Mouse (Mus musculus) heart, postnatal 0 days (tissue): ENCODE data around the gene Tmem274. TPM values are rescaled to one million over a fixed set of nuclear protein-coding genes. Genes with fewer than 3 reads are reported as not detected.

Source experiments
- ATAC-seq: fragments of 200-750 bp; cut with Nextera tagmentation; 2 replicates; pipeline ENCODE4 v1.8.0; 2017; ENCODE audit warnings: low read depth, moderate number of reproducible peaks, moderate library complexity; ENCODE audit not compliant: insufficient read depth
- DNase-seq: peaks from one replicate; pipeline ENCODE4 v3.0.0-alpha.2; 2016; ENCODE audit warnings: low spot score
- H3K27ac ChIP-seq: fragments of 300-500 bp; sonication (generic); 2 replicates; pipeline ENCODE4 v1.5.1; 2014; ENCODE audit warnings: low read depth, mild to moderate bottlenecking
- H3K27me3 ChIP-seq: fragments of 300-500 bp; sonication (generic); 2 replicates; pipeline ENCODE4 v1.6.1; 2014; ENCODE audit warnings: low read length, mixed read lengths; ENCODE audit not compliant: control insufficient read depth, insufficient read depth
- H3K36me3 ChIP-seq: fragments of 300-500 bp; sonication (generic); replicated peaks from 2 replicates; pipeline ENCODE4 v1.6.1; 2014; ENCODE audit warnings: low read length, mixed read lengths; ENCODE audit not compliant: control insufficient read depth, insufficient read depth
- H3K4me1 ChIP-seq: fragments of 300-500 bp; sonication (generic); 2 replicates; pipeline ENCODE4 v1.6.1; 2014; ENCODE audit warnings: antibody characterized with exemption; ENCODE audit not compliant: control insufficient read depth, insufficient read depth
- H3K4me2 ChIP-seq: fragments of 300-500 bp; sonication (generic); 2 replicates; pipeline ENCODE4 v1.6.1; 2014; ENCODE audit warnings: low read depth, mild to moderate bottlenecking, low read length, moderate library complexity
- H3K4me3 ChIP-seq: fragments of 300-500 bp; sonication (generic); 2 replicates; pipeline ENCODE4 v1.5.1; 2014; ENCODE audit warnings: low read depth, low read length
- H3K9ac ChIP-seq: fragments of 300-500 bp; sonication (generic); replicated peaks from 2 replicates; pipeline ENCODE4 v1.6.1; 2014; ENCODE audit warnings: low read depth, low read length, mixed read lengths
- H3K9me3 ChIP-seq: fragments of 300-500 bp; sonication (generic); replicated peaks from 2 replicates; pipeline ENCODE4 v1.6.1; 2016; ENCODE audit warnings: low read length; ENCODE audit not compliant: control insufficient read depth
- CTCF ChIP-seq: IDR thresholded peaks from 2 replicates; pipeline ENCODE4 v1.5.1; 2016; ENCODE audit warnings: antibody characterized with exemption, control low read depth, low read depth
- EP300 ChIP-seq: IDR thresholded peaks from 2 replicates; pipeline ENCODE4 v1.6.1; 2016; ENCODE audit warnings: antibody characterized with exemption, low read depth
- WGBS: fragments of 180-500 bp; shearing (Covaris S2); extraction: QIAGEN DNeasy Blood & Tissue Kit; methylation state at CpG from one replicate; pipeline ENCODE4 v1.1.7; 2014; 5-methylcytosine and 5-hydroxymethylcytosine counted together
- polyA plus RNA-seq: library from polyadenylated mRNA; unstranded; fragments of >200 nt; fragmentation: Nextera tagmentation; extraction: Ambion mirVana; gene quantifications from 2 replicates; pipeline ENCODE4 v1.2.1, GENCODE M21; 2015
- total RNA-seq: library from RNA; depleted of rRNA; stranded (reverse); fragments of >200 nt; gene quantifications from 2 replicates; pipeline ENCODE4 v1.2.3, GENCODE M21; 2014; ENCODE audit warnings: low replicate concordance; rRNA removed

The Tmem274 gene
- total and polyA plus RNA-seq, 2 experiments from 2014 or later, result 0.19 TPM; not detected in 1

DNA sequence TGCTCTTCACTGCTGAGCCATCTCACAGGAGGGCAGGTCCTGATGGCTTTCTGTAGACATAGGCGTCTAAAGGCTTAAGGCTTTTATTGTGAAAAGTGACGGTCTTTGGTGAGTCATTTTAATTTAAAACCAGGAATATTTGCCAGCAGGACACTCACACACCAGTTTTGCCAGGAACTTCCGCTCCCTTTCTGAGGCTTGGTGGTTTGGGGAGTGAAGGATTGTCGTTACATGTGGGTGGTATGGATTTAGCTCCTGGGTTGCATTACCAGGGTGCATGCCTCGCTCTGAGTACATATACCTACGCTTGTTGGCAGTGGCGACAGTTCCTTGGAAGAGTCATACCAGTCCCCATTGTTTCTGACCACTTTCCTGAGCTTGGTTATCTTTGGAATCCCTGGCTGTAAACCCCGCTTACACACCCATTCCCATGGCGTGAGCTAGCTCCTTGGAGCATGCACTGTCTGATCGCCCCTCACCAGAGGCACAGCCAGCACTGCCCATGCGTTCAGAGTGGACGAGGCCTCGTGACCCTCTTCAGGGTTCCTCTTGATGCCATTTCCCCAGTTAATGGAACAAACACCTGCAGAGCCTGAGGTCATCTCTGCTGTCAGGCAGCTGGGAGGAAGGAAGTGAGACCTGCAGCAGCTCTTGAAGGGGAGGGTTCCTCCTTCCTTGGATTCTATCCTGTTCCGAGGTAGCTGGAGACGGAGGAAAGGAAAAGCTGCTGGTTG, 50.6 kb downstream of the Tmem274 start:
- H3K9ac ChIP-seq, result no peak overlapping the region
- TF ChIP-seq EP300 (0 out of 2 replicates have a peak, but pooled peaks have one; percentile 65), CTCF (no peak)
- H3K4me3 ChIP-seq, result no peak overlapping the region
- no peak overlapping the region for H3K4me2 ChIP-seq
- no peaks in the 10 kb centered on the region for H3K36me3 ChIP-seq
- DNase-seq (no peak), ATAC-seq (0 out of 2 replicates have a peak, but pooled peaks have one; percentile 12)
- 64% methylated on average over 15 of the region's 15 CpGs for WGBS
- peaks cover 44% of the 10 kb centered on the region for H3K4me1 ChIP-seq
- peak overlapping the region; percentile 71 for H3K27ac ChIP-seq
- H3K27me3 ChIP-seq, result no peaks in the 10 kb centered on the region
- H3K9me3 ChIP-seq, result no peaks in the 10 kb centered on the region

DNA sequence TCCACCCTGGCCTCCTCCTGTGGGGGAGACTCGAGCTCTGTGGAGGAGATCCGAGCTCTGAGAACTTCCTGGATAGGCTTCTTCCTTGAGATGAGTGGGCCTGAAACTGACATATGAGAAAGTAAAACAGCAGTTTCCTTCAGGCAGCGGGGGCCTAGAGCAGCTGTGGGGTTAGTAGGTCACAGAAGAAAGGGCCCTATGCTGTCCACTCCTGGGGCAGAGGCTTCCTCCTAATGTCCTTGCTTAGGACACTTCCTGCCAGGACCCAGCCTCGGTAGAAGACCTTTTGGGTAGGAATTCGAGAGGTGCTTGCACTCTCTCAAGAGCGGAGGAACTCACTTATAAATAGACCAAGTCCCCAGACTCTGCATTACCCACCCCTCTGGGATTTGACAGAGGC, 52.5 kb downstream of the Tmem274 start:
- 44% methylated on average over 6 of the region's 6 CpGs for WGBS
- peak; percentile 25; the same call in 1 of the 2 replicates for ATAC-seq
- no peak for TF ChIP-seq CTCF
- no peak for TF ChIP-seq EP300
- DNase-seq, result no peak
- Histone ChIP-seq H3K4me1 (peaks cover 32% of the 10 kb centered on the region), H3K9me3 (no peaks in the 10 kb centered on the region), H3K27ac (peak overlapping the region; percentile 71), H3K4me2 (no peak overlapping the region), H3K36me3 (no peaks in the 10 kb centered on the region), H3K4me3 (no peak overlapping the region), H3K9ac (no peak overlapping the region), H3K27me3 (no peaks in the 10 kb centered on the region)

Other genes starting within 250 kb of the Tmem274 start
- 62.9 and 63.3 TPM in 2 replicates for gene Kif1b, start 169.7 kb upstream of the Tmem274 start, total RNA-seq
- 44.2 and 45.0 TPM in 2 replicates for gene Kif1b, start 169.7 kb upstream of the Tmem274 start, polyA plus RNA-seq
- 56.4 and 70.5 TPM in 2 replicates for gene Ube4b, start 50.6 kb upstream of the Tmem274 start, total RNA-seq
- 17.6 and 20.2 TPM in 2 replicates for gene Ube4b, start 50.6 kb upstream of the Tmem274 start, polyA plus RNA-seq
- 2.2 and 6.0 TPM in 2 replicates for gene Rbp7, start 22.4 kb upstream of the Tmem274 start, total RNA-seq
- gene Rbp7, start 22.4 kb upstream of the Tmem274 start, polyA plus RNA-seq, result 64.1 and 74.2 TPM in 2 replicates
- gene Nmnat1, start 7.8 kb downstream of the Tmem274 start, total RNA-seq, result 15.3 and 15.9 TPM in 2 replicates
- gene Nmnat1, start 7.8 kb downstream of the Tmem274 start, polyA plus RNA-seq, result 14.4 and 16.8 TPM in 2 replicates
- 33.7 and 34.8 TPM in 2 replicates for gene Lzic, start 7.9 kb downstream of the Tmem274 start, total RNA-seq
- gene Lzic, start 7.9 kb downstream of the Tmem274 start, polyA plus RNA-seq, result 27.2 and 28.4 TPM in 2 replicates
- gene Ctnnbip1, start 40.9 kb downstream of the Tmem274 start, total RNA-seq, result 31.8 and 35.9 TPM in 2 replicates
- gene Ctnnbip1, start 40.9 kb downstream of the Tmem274 start, polyA plus RNA-seq, result 46.3 and 53.6 TPM in 2 replicates
- 32.1 and 37.9 TPM in 2 replicates for gene Clstn1, start 109.1 kb downstream of the Tmem274 start, total RNA-seq
- 12.6 and 14.3 TPM in 2 replicates for gene Clstn1, start 109.1 kb downstream of the Tmem274 start, polyA plus RNA-seq
- gene Pik3cd, start 225.2 kb downstream of the Tmem274 start, total RNA-seq, result 2.3 and 14.8 TPM in 2 replicates
- gene Pik3cd, start 225.2 kb downstream of the Tmem274 start, polyA plus RNA-seq, result 1.3 and 1.4 TPM in 2 replicates